ENCODE assay signal across 13 mouse cellular contexts in the genomic region with DNA sequence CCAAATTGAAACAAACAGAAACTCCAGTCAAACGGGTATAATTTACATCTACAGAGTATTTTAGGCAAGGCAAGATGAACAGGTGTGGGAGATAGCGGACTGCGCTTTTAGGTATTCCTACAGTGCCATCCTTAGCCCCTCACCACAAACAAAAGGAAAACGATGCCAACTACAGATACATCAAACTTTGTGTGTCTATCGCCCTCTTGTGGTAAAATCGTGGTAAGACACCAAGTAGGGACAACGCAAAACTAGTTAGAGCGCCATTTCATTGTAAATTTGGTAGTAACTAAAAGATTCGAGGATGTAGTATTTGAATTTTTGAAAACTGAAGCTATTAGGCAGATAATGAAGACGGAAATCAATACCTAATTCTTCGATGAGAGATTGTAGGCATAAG.
DNase-seq lines count a peak whose midpoint lies in the region; ATAC-seq and TF ChIP-seq lines count a peak whose summit lies in the region.
"Had no signal": no experiment of that assay in that cellular context is flagged by ENCODE, and none has a peak within 500 bp of the region (broad histone marks: within the 10 kb centered on the region; RNA-seq: fewer than 3 reads in every experiment).

No protein-coding gene starts in this region.

- DNase-seq in thymus, postnatal 0 days (ENCODE audit: low spot score) = peak; percentile 9
- no peak for DNase-seq in thymus, postnatal 14 days
- peak; percentile 35 for DNase-seq in embryo, embryonic 10 days (ENCODE audit: low spot score)
- no peak for DNase-seq in left cerebral cortex, adult 8-10 months (ENCODE audit: low spot score in 2 of 2)
- DNase-seq in MN1 (ENCODE audit: low spot score) = no peak
- DNase-seq: cerebellum, adult 2 months; kidney, adult 18-20 months; lung, postnatal 4 days; thymus, postnatal 25 days had no signal

- H3K4me3 ChIP-seq in intestine, postnatal 0 days (ENCODE audit: low read depth, low read length) = no peak overlapping the region
- no peak overlapping the region for H3K4me3 ChIP-seq in intestine, embryonic 16.5 days (ENCODE audit: low read length)
- H3K4me3 ChIP-seq: neural tube, embryonic 13.5 days had no signal

- no peak for ATAC-seq in intestine, postnatal 0 days
- ATAC-seq in intestine, embryonic 16.5 days = no peak

- TF ChIP-seq CTCF in intestine, postnatal 0 days (IDR thresholded peaks at IDR 0.05; ENCODE audit: low read depth) = peak; percentile 51

- H3K9ac ChIP-seq in intestine, postnatal 0 days (ENCODE audit: low read depth, low read length) = no peak overlapping the region
- H3K9ac ChIP-seq in intestine, embryonic 16.5 days (ENCODE audit: low read depth, low read length) = no peak overlapping the region
- H3K9ac ChIP-seq: neural tube, embryonic 13.5 days had no signal

- H3K27me3 ChIP-seq in intestine, postnatal 0 days (replicated peaks; ENCODE audit: control insufficient read depth, insufficient read depth, low read length) = no peaks in the 10 kb centered on the region
- H3K27me3 ChIP-seq in intestine, embryonic 16.5 days (replicated peaks; ENCODE audit: control insufficient read depth, insufficient read depth, low read length) = no peaks in the 10 kb centered on the region

- no peaks in the 10 kb centered on the region for H3K36me3 ChIP-seq in intestine, postnatal 0 days (ENCODE audit: control insufficient read depth, insufficient read depth)
- no peaks in the 10 kb centered on the region for H3K36me3 ChIP-seq in intestine, embryonic 16.5 days (ENCODE audit: control insufficient read depth, insufficient read depth, low read length)
- H3K36me3 ChIP-seq: neural tube, embryonic 13.5 days had no signal

- no peak overlapping the region for H3K27ac ChIP-seq in intestine, postnatal 0 days (ENCODE audit: low read depth, low read length)
- H3K27ac ChIP-seq in intestine, embryonic 16.5 days (ENCODE audit: low read length) = no peak overlapping the region
- H3K27ac ChIP-seq: neural tube, embryonic 13.5 days had no signal

- 45% methylated on average over 11 of the region's 11 CpGs for WGBS in intestine, postnatal 0 days
- 32% methylated on average over 11 of the region's 11 CpGs for WGBS in intestine, embryonic 16.5 days

- H3K4me1 ChIP-seq in intestine, postnatal 0 days (replicated peaks; ENCODE audit: control insufficient read depth, insufficient read depth, low read length) = no peaks in the 10 kb centered on the region
- H3K4me1 ChIP-seq in intestine, embryonic 16.5 days (ENCODE audit: control insufficient read depth, insufficient read depth, low read length) = no peaks in the 10 kb centered on the region
- H3K4me1 ChIP-seq: neural tube, embryonic 13.5 days had no signal

- H3K9me3 ChIP-seq in intestine, postnatal 0 days (ENCODE audit: control insufficient read depth) = no peaks in the 10 kb centered on the region
- H3K9me3 ChIP-seq in intestine, embryonic 16.5 days (ENCODE audit: control insufficient read depth, low read length) = no peaks in the 10 kb centered on the region
- H3K9me3 ChIP-seq: neural tube, embryonic 13.5 days had no signal

- no peak overlapping the region for H3K4me2 ChIP-seq in intestine, postnatal 0 days (replicated peaks; ENCODE audit: low read depth)
- no peak overlapping the region for H3K4me2 ChIP-seq in intestine, embryonic 16.5 days (ENCODE audit: low read depth, low read length)
- H3K4me2 ChIP-seq: heart, embryonic 11.5 days; neural tube, embryonic 13.5 days had no signal

Comparison
In these comparisons a context has a peak if more than half of its experiments do, and no peak if none do; other contexts are left out.
1. DNase-seq: peak in thymus, postnatal 0 days (single experiment) and embryo, embryonic 10 days (single experiment); none in thymus, postnatal 14 days (single experiment), left cerebral cortex, adult 8-10 months (0 of 2) and MN1 (single experiment).